In genomic region chr4:119828386-119828785, GRCm38 (mm10) we compare ENCODE assay signal across 24 mouse cellular contexts.
DNase-seq lines count a peak whose midpoint lies in the region; ATAC-seq lines count a peak whose summit lies in the region.
"Had no signal": no experiment of that assay in that cellular context is flagged by ENCODE, and none has a peak within 500 bp of the region (broad histone marks: within the 10 kb centered on the region; RNA-seq: fewer than 3 reads in every experiment).

No protein-coding gene starts in this region.

- intact Hi-C loops in left cerebral cortex, postnatal 10 days (cut with DNase I): no loop called here

- no peaks in the 10 kb centered on the region for H3K27me3 ChIP-seq in heart, embryonic 12.5 days (replicated peaks)
- H3K27me3 ChIP-seq: embryonic facial prominence, embryonic 12.5 days; forebrain, embryonic 15.5 days; hindbrain, embryonic 12.5 days; midbrain, embryonic 15.5 days had no signal

- no peak overlapping the region for H3K9ac ChIP-seq in heart, embryonic 12.5 days
- H3K9ac ChIP-seq: embryonic facial prominence, embryonic 12.5 days; forebrain, embryonic 15.5 days; hindbrain, embryonic 12.5 days; midbrain, embryonic 15.5 days had no signal

- H3K27ac ChIP-seq in heart, embryonic 12.5 days (ENCODE audit: poor library complexity, severe bottlenecking): no peak overlapping the region
- H3K27ac ChIP-seq: embryonic facial prominence, embryonic 12.5 days; forebrain, embryonic 15.5 days; hindbrain, embryonic 12.5 days; kidney, postnatal 0 days; layer of hippocampus, adult 2 months; midbrain, embryonic 15.5 days had no signal

- H3K4me2 ChIP-seq in heart, embryonic 12.5 days: no peak overlapping the region
- H3K4me2 ChIP-seq: embryonic facial prominence, embryonic 12.5 days; forebrain, embryonic 15.5 days; hindbrain, embryonic 12.5 days; liver, embryonic 11.5 days; midbrain, embryonic 15.5 days had no signal

- H3K4me3 ChIP-seq in heart, embryonic 12.5 days: no peak overlapping the region
- H3K4me3 ChIP-seq: embryonic facial prominence, embryonic 12.5 days; erythroblast, embryonic 14.5 days; forebrain, embryonic 15.5 days; hindbrain, embryonic 12.5 days; layer of hippocampus, adult 2 months; midbrain, embryonic 15.5 days; myocyte had no signal

- DNase-seq in A20 (ENCODE audit: low read depth, low spot score): peak; percentile 66
- DNase-seq in brain, adult 2 months (ENCODE audit: low read depth, low spot score): peak; percentile 78
- peak; percentile 75 for DNase-seq in cerebellum, adult 9-10 months
- no peak for DNase-seq in left cerebral cortex, postnatal 10 days (ENCODE audit: extremely low spot score in 1 of 2, low spot score in 2 of 2)
- DNase-seq in adrenal gland, postnatal 25 days: no peak
- DNase-seq: adrenal gland, postnatal 14 days; gastrocnemius, postnatal 25 days; lung, adult 18-20 months; lung, postnatal 14 days; spleen, adult 18-20 months; thymus, postnatal 36 days had no signal

- no peaks in the 10 kb centered on the region for H3K36me3 ChIP-seq in heart, embryonic 12.5 days
- H3K36me3 ChIP-seq: embryonic facial prominence, embryonic 12.5 days; forebrain, embryonic 15.5 days; hindbrain, embryonic 12.5 days; midbrain, embryonic 15.5 days had no signal

- 55% methylated on average over 3 of the region's 3 CpGs for whole genome bisulfite sequencing in heart, embryonic 12.5 days

- H3K4me1 ChIP-seq in heart, embryonic 12.5 days (replicated peaks): 0 out of 2 replicates have a peak, but pooled peaks cover 3% of the 10 kb centered on the region
- H3K4me1 ChIP-seq: embryonic facial prominence, embryonic 12.5 days; forebrain, embryonic 15.5 days; hindbrain, embryonic 12.5 days; midbrain, embryonic 15.5 days had no signal

- peak; percentile 40 for ATAC-seq in granulocyte monocyte progenitor cell, adult 5-6 weeks (replicated peaks; ENCODE audit: poor library complexity, severe bottlenecking)
- no peak for ATAC-seq in heart, embryonic 12.5 days (ENCODE audit: insufficient number of reproducible peaks, low FRiP score)
- ATAC-seq: activated CD4-positive, CD25-positive, alpha-beta regulatory T cell, adult 4 months; forebrain, embryonic 15.5 days; intestine, embryonic 16.5 days; midbrain, embryonic 15.5 days had no signal

- H3K9me3 ChIP-seq in heart, embryonic 12.5 days (replicated peaks): no peaks in the 10 kb centered on the region
- H3K9me3 ChIP-seq: embryonic facial prominence, embryonic 12.5 days; forebrain, embryonic 15.5 days; hindbrain, embryonic 12.5 days; midbrain, embryonic 15.5 days had no signal

Comparison
In these comparisons a context has a peak if more than half of its experiments do, and no peak if none do; other contexts are left out.
1. DNase-seq: peak in A20 (single experiment), brain, adult 2 months (single experiment) and cerebellum, adult 9-10 months (single experiment); none in left cerebral cortex, postnatal 10 days (0 of 2) and adrenal gland, postnatal 25 days (single experiment).